Mouse (Mus musculus): ENCODE results near the gene Ethe1. TPM values are rescaled to one million over a fixed set of nuclear protein-coding genes. Genes with fewer than 3 reads are reported as not detected.
"Not testable (repeated sequence)": the region's sequence is repeated elsewhere in the genome, so short reads cannot be mapped to it uniquely, and the experiment has no call there.

Gene Ethe1
- polyA plus RNA-seq, 1 experiment from 2014 or later: 53.6 TPM

GRCm38 (mm10) chr7:24612308-24612910 is 25.1 kb downstream of the Ethe1 start:
- Histone ChIP-seq H3K4me1 (ENCODE audit: control insufficient read depth, insufficient read depth, low read length) (peaks cover 14% of the 10 kb centered on the region; the same call in 1 of the 2 replicates), H3K4me3 (ENCODE audit: low read length) (peak overlapping the region; percentile 25), H3K9me3 (ENCODE audit: control insufficient read depth, low read length) (no peaks in the 10 kb centered on the region), H3K27ac (ENCODE audit: low read depth, low read length) (no peak overlapping the region), H3K27me3 (ENCODE audit: control insufficient read depth, insufficient read depth, low read length) (peaks cover 40% of the 10 kb centered on the region), H3K4me2 (replicated peaks; ENCODE audit: low read depth, low read length) (peak overlapping the region; percentile 29), H3K36me3 (ENCODE audit: control insufficient read depth, insufficient read depth, low read length) (no peaks in the 10 kb centered on the region), H3K9ac (ENCODE audit: low read depth, low read length) (no peak overlapping the region)
- 2% methylated on average over 27 of the region's 27 CpGs for WGBS
- ATAC-seq (ENCODE audit: low FRiP score, low TSS enrichment): no peak

- no peak for ATAC-seq (ENCODE audit: low FRiP score, low TSS enrichment)
- no peak overlapping the region for H3K9ac ChIP-seq (ENCODE audit: low read depth, low read length)
- H3K9me3 ChIP-seq (ENCODE audit: control insufficient read depth, low read length): no peaks in the 10 kb centered on the region
- no peak overlapping the region for H3K27ac ChIP-seq (ENCODE audit: low read depth, low read length)
- no peaks in the 10 kb centered on the region for H3K36me3 ChIP-seq (ENCODE audit: control insufficient read depth, insufficient read depth, low read length)
- peaks cover 35% of the 10 kb centered on the region for H3K27me3 ChIP-seq (ENCODE audit: control insufficient read depth, insufficient read depth, low read length)
- H3K4me1 ChIP-seq (ENCODE audit: control insufficient read depth, insufficient read depth, low read length): peaks cover 14% of the 10 kb centered on the region; the same call in 1 of the 2 replicates
- H3K4me2 ChIP-seq (replicated peaks; ENCODE audit: low read depth, low read length): no peak overlapping the region
- H3K4me3 ChIP-seq (ENCODE audit: low read length): no peak overlapping the region
- WGBS: 76% methylated on average over 13 of the region's 13 CpGs
Measured at GRCm38 (mm10) chr7:24614816-24615215, 27.5 kb downstream of the Ethe1 start.

GRCm38 (mm10) chr7:24617763-24618162 is 30.4 kb downstream of the Ethe1 start:
- Histone ChIP-seq H3K4me3 (ENCODE audit: low read length) (no peak overlapping the region), H3K9me3 (ENCODE audit: control insufficient read depth, low read length) (0 out of 2 replicates have a peak, but pooled peaks cover 2% of the 10 kb centered on the region), H3K36me3 (ENCODE audit: control insufficient read depth, insufficient read depth, low read length) (no peaks in the 10 kb centered on the region), H3K27ac (ENCODE audit: low read depth, low read length) (no peak overlapping the region), H3K27me3 (ENCODE audit: control insufficient read depth, insufficient read depth, low read length) (peaks cover 9% of the 10 kb centered on the region), H3K4me2 (replicated peaks; ENCODE audit: low read depth, low read length) (no peak overlapping the region), H3K9ac (ENCODE audit: low read depth, low read length) (no peak overlapping the region), H3K4me1 (ENCODE audit: control insufficient read depth, insufficient read depth, low read length) (0 out of 2 replicates have a peak, but pooled peaks cover 1% of the 10 kb centered on the region)
- no peak for ATAC-seq (ENCODE audit: low FRiP score, low TSS enrichment)
- WGBS: 84% methylated on average over 8 of the region's 8 CpGs

- ATAC-seq (ENCODE audit: low FRiP score, low TSS enrichment); H3K4me3 ChIP-seq (ENCODE audit: low read length); H3K27me3 ChIP-seq (ENCODE audit: control insufficient read depth, insufficient read depth, low read length); H3K36me3 ChIP-seq (ENCODE audit: control insufficient read depth, insufficient read depth, low read length); H3K4me2 ChIP-seq (replicated peaks; ENCODE audit: low read depth, low read length); H3K9me3 ChIP-seq (ENCODE audit: control insufficient read depth, low read length); H3K4me1 ChIP-seq (ENCODE audit: control insufficient read depth, insufficient read depth, low read length); H3K9ac ChIP-seq (ENCODE audit: low read depth, low read length); H3K27ac ChIP-seq (ENCODE audit: low read depth, low read length): not testable (repeated sequence)
- WGBS: 90% methylated on average over 8 of the region's 8 CpGs
Measured at GRCm38 (mm10) chr7:24618374-24618773, 31.0 kb downstream of the Ethe1 start.

- ATAC-seq (ENCODE audit: low FRiP score, low TSS enrichment): no peak
- Histone ChIP-seq H3K27ac (ENCODE audit: low read depth, low read length) (no peak overlapping the region), H3K27me3 (ENCODE audit: control insufficient read depth, insufficient read depth, low read length) (no peaks in the 10 kb centered on the region), H3K4me1 (ENCODE audit: control insufficient read depth, insufficient read depth, low read length) (no peaks in the 10 kb centered on the region), H3K36me3 (ENCODE audit: control insufficient read depth, insufficient read depth, low read length) (no peaks in the 10 kb centered on the region), H3K9me3 (ENCODE audit: control insufficient read depth, low read length) (0 out of 2 replicates have a peak, but pooled peaks cover 2% of the 10 kb centered on the region), H3K4me3 (ENCODE audit: low read length) (no peak overlapping the region), H3K4me2 (replicated peaks; ENCODE audit: low read depth, low read length) (no peak overlapping the region), H3K9ac (ENCODE audit: low read depth, low read length) (no peak overlapping the region)
- WGBS: 55% methylated on average over 13 of the region's 13 CpGs
Measured at GRCm38 (mm10) chr7:24619671-24620397, 32.5 kb downstream of the Ethe1 start.

GRCm38 (mm10) chr7:24621193-24621592 is 33.9 kb downstream of the Ethe1 start:
- H3K27me3 ChIP-seq (ENCODE audit: control insufficient read depth, insufficient read depth, low read length): no peaks in the 10 kb centered on the region
- no peak overlapping the region for H3K27ac ChIP-seq (ENCODE audit: low read depth, low read length)
- H3K9ac ChIP-seq (ENCODE audit: low read depth, low read length): no peak overlapping the region
- no peak overlapping the region for H3K4me2 ChIP-seq (replicated peaks; ENCODE audit: low read depth, low read length)
- H3K36me3 ChIP-seq (ENCODE audit: control insufficient read depth, insufficient read depth, low read length): no peaks in the 10 kb centered on the region
- no peak for ATAC-seq (ENCODE audit: low FRiP score, low TSS enrichment)
- H3K4me1 ChIP-seq (ENCODE audit: control insufficient read depth, insufficient read depth, low read length): no peaks in the 10 kb centered on the region
- WGBS: 88% methylated on average over 3 of the region's 3 CpGs
- 0 out of 2 replicates have a peak, but pooled peaks cover 2% of the 10 kb centered on the region for H3K9me3 ChIP-seq (ENCODE audit: control insufficient read depth, low read length)
- H3K4me3 ChIP-seq (ENCODE audit: low read length): no peak overlapping the region

GRCm38 (mm10) chr7:24622967-24623366 is 35.6 kb downstream of the Ethe1 start:
- Histone ChIP-seq H3K9me3 (ENCODE audit: control insufficient read depth, low read length) (0 out of 2 replicates have a peak, but pooled peaks cover 2% of the 10 kb centered on the region), H3K4me3 (ENCODE audit: low read length) (no peak overlapping the region), H3K27me3 (ENCODE audit: control insufficient read depth, insufficient read depth, low read length) (no peaks in the 10 kb centered on the region), H3K4me1 (ENCODE audit: control insufficient read depth, insufficient read depth, low read length) (no peaks in the 10 kb centered on the region), H3K4me2 (replicated peaks; ENCODE audit: low read depth, low read length) (no peak overlapping the region), H3K27ac (ENCODE audit: low read depth, low read length) (no peak overlapping the region), H3K36me3 (ENCODE audit: control insufficient read depth, insufficient read depth, low read length) (no peaks in the 10 kb centered on the region), H3K9ac (ENCODE audit: low read depth, low read length) (no peak overlapping the region)
- 86% methylated on average over 6 of the region's 6 CpGs for WGBS
- ATAC-seq (ENCODE audit: low FRiP score, low TSS enrichment): no peak

GRCm38 (mm10) chr7:24628685-24629610 is 41.6 kb downstream of the Ethe1 start:
- Histone ChIP-seq H3K9ac (ENCODE audit: low read depth, low read length) (peak overlapping the region; percentile 32; the same call in 1 of the 2 replicates), H3K27ac (ENCODE audit: low read depth, low read length) (no peak overlapping the region), H3K4me3 (ENCODE audit: low read length) (peak overlapping the region; percentile 19), H3K36me3 (ENCODE audit: control insufficient read depth, insufficient read depth, low read length) (no peaks in the 10 kb centered on the region), H3K4me2 (replicated peaks; ENCODE audit: low read depth, low read length) (peak overlapping the region; percentile 46), H3K27me3 (ENCODE audit: control insufficient read depth, insufficient read depth, low read length) (no peaks in the 10 kb centered on the region), H3K9me3 (ENCODE audit: control insufficient read depth, low read length) (no peaks in the 10 kb centered on the region), H3K4me1 (ENCODE audit: control insufficient read depth, insufficient read depth, low read length) (no peaks in the 10 kb centered on the region)
- peak; percentile 91 for ATAC-seq (ENCODE audit: low FRiP score, low TSS enrichment)
- 10% methylated on average over 33 of the region's 33 CpGs for WGBS
